Mouse (Mus musculus) CH12F3 (cell line): ENCODE results near the gene Cdk10.

Experiments
- in situ Hi-C: fragments of 300-500 bp; cut with MboI; formaldehyde crosslinking; loops from 2 replicates; pipeline ENCODE4 v1.14.3; 2020; ENCODE audit warnings: low sequenced_read_pairs

The Cdk10 gene

GRCm38 (mm10) chr8:123267926-123268656, 43.4 kb downstream of the Cdk10 start:
- in situ Hi-C loops, result no loop called here

DNA sequence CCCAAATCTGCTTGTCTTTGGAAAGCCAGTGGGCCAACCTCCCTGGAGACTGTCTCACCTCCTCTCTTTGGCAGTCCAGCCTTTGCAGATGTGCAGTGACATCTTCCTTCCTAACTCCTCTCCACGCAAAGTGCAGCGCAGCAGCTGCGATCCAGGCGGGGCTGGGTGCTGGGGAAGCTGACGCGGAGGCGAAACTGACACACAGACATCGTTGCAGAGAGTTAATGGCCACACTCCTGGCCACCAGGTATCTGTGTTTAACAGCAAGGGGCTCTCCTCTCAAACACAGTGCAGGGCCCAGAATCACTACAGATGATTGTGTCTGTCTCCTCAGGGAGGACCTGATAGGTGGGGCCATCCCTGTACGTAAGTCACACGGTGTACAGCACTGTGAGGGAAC, 46.5 kb downstream of the Cdk10 start:
- in situ Hi-C loops, result no loop called here

- in situ Hi-C loops, result no loop called here
These were observed 47.3 kb downstream of the Cdk10 start for GRCm38 (mm10) chr8:123271901-123272300.

DNA sequence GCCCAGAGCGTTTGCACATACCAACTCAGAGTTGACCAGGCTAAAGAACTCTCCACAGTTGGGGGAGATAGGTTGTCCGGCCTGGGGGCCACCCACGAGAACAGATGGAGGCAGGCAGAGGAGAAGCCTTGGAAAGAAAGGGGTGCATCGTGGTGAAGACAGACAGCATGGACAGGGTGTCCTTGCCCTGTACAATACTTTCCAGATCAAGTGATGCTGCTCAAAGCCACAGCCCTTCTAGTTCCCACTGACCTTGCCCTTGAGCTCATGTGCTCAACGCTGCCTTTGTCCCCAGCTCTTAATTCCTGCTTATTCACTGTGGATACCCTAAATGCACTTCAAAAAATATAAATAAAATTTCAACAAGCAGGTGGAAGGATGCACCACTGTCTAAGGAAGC, 49.8 kb downstream of the Cdk10 start:
- in situ Hi-C loops, result no loop called here

DNA sequence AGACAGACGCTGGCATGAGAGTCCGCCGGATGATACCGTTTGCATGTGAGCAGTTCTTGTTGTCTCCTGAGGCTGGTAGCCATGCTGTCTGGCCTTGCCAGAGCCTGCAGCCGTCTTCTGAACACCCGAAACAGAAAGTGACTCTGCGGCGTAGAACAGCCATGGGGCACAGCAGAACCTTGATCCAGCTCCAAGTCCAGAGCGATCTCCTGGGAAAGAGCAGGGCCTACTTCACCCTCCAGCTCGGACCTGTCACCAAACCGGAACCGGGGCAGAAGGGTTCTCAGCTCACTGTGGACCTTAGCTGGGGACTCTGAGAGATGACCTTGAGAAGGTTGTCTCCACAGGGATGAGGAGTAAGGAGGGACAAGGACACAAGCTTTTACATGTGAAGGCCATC, 50.5 kb downstream of the Cdk10 start:
- in situ Hi-C loops, result no loop called here

GRCm38 (mm10) chr8:123278445-123278844, 53.8 kb downstream of the Cdk10 start:
- in situ Hi-C loops, result no loop called here

- in situ Hi-C loops, result no loop called here
These were observed 55.2 kb downstream of the Cdk10 start for GRCm38 (mm10) chr8:123279828-123280227.

DNA sequence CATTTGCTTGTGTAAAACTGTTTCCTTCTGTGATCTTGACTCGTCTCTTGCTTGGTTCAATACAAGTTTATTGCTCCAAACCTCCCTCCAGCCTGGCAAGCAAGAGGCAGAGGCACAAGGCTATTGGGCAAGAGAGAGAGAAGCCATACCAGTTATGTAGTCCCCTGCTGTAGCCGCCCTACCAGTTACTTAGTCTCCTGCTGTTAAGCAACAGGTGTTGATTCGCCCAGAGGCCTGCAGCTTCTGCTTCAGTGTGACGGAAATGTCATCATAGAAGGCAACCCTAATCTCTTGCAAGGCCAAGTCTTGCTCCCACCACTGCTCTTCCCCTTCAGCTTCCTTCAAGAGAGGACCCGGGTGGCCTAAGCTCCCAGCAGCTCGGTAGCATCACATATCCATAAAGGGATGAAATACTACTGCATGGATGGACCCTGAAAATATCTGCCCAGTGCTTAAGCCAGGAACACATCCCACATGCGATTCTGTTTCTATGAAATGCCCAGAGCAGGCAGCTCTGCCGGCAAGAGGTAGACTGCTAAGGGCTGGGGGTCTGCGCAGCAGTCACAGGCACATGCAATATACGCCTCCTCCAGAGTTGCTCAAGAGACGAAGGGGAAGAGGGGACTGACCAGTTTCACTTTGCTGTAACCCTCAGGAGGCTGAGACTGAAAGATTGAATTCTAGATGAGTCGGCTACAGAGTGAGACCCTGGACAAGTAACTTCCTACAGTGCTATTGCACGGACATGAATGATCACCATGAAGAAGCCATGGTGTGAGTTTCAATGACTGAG, 55.9 kb downstream of the Cdk10 start:
- in situ Hi-C loops, result no loop called here
